Mouse (Mus musculus) left cerebral cortex, adult 2 months (tissue): Measurements from ENCODE around the gene Serp2. TPM values are rescaled to one million over a fixed set of nuclear protein-coding genes. Genes with fewer than 3 reads are reported as not detected.

Source experiments
- DNase-seq, 2 experiments: peaks; one replicate each; pipeline ENCODE4 v3.0.0; 2021 to 2022; ENCODE audit warnings: low spot score in 2 of 2, mixed read lengths in 1 of 2; ENCODE audit errors: extremely low spot score in 1 of 2
- H3K27ac ChIP-seq: fragments of 200-600 bp; 2 replicates; pipeline ENCODE4 v1.8.1; 2022
- H3K4me3 ChIP-seq: fragments of 200-600 bp; 2 replicates; pipeline ENCODE4 v1.8.1; 2022
- CTCF ChIP-seq: fragments of 200-600 bp; IDR thresholded peaks from 2 replicates; pipeline ENCODE4 v1.8.1; 2022; ENCODE audit warnings: antibody characterized with exemption, mild to moderate bottlenecking, moderate library complexity
- intact Hi-C: fragments of 180-260 bp; cut with DNase I; formaldehyde crosslinking; loops from one replicate; pipeline ENCODE4 v1.15.1; 2025
- total RNA-seq, 2 experiments: library from RNA; stranded (reverse); gene quantifications; 2 replicates each; pipeline ENCODE4 v1.2.3; 2021

The Serp2 gene
- total RNA-seq, 2 experiments from 2014 or later: 178 to 186 TPM

DNA sequence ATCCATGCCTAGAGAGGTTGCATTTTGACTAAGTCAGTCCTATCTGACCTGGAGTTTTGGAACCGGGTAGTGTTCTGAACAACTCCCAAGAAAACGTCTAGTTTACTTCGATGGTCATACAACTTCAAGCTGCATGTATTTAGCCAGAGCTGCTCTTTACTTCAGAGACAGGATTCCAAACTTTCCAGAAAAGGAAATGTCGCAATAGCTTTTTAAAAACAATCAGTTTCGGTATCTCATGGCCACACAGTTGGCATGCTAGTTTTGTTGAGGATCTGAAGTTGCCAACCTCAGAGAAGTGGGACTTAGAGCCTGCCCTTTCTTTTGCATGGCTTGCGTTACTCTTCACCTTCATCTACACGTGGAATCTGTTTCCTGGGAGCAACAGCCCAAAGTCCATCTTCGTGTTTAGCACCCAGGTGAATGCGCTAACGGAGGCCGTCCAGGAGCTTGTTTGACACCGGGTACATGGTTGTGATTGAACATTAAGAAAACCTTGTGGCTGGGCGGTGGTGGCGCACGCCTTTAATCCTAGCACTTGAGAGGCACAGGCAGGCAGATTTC lies 37.0 kb upstream of the Serp2 start:
- TF ChIP-seq CTCF: no peak
- DNase-seq: no peak
- Histone ChIP-seq H3K27ac (no peak overlapping the region), H3K4me3 (no peak overlapping the region)
- intact Hi-C loops: no loop called here

GRCm38 (mm10) chr14:76592721-76593120 lies 36.0 kb upstream of the Serp2 start:
- no peak for TF ChIP-seq CTCF

DNA sequence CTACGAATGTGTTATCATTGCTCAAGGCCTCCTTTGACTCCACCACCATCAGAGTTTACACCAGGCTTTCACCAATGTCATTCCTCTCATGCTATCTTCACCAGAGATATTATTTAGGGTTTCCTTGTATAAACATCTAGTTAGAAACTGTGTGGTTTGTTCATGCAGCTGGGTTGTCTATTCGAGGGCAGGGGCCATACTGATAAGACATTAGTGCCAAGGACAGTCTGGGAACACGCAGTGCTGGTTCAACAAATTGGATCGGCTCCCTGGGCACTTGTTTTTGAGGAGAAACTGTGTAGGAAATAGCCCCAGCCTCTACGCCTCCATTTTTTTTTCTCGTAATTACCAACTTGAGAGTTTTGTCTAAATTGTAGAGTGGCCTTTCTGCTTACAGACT lies 35.4 kb upstream of the Serp2 start:
- DNase-seq: no peak
- no peak overlapping the region for H3K27ac ChIP-seq
- no peak overlapping the region for H3K4me3 ChIP-seq
- intact Hi-C loops: no loop called here
- no peak for TF ChIP-seq CTCF

More at GRCm38 (mm10) chr14:76592721-76593120, 36.0 kb upstream of the Serp2 start:
- intact Hi-C loops: no loop called here
- Histone ChIP-seq H3K4me3 (no peak overlapping the region), H3K27ac (no peak overlapping the region)
- no peak for DNase-seq

DNA sequence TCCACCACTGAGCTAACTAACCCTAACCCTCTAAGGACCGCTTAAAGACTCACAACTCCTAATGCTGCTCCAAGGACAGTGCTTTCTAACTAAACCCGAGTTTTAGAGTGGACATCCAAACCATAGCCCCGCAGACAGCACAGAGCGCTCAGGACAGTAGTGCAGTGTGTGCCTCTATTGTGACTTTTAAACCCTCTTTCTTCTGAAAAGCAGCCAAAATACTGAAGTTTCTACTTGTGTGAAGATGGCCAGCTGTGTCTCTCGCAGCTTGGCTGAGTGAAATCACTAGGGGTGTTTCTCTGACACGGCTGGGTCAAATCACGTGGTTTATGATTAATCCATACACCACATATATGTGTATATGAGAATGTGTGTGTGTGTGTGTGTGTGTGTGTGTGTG lies 33.4 kb upstream of the Serp2 start:
- no peak overlapping the region for H3K27ac ChIP-seq
- TF ChIP-seq CTCF: no peak
- H3K4me3 ChIP-seq: no peak overlapping the region
- intact Hi-C loops: no loop called here
- DNase-seq: no peak

- Histone ChIP-seq H3K4me3 (no peak overlapping the region), H3K27ac (no peak overlapping the region)
- no peak for DNase-seq
- TF ChIP-seq CTCF: no peak
- intact Hi-C loops: no loop called here
These were observed 33.0 kb upstream of the Serp2 start for GRCm38 (mm10) chr14:76589671-76590070.

DNA sequence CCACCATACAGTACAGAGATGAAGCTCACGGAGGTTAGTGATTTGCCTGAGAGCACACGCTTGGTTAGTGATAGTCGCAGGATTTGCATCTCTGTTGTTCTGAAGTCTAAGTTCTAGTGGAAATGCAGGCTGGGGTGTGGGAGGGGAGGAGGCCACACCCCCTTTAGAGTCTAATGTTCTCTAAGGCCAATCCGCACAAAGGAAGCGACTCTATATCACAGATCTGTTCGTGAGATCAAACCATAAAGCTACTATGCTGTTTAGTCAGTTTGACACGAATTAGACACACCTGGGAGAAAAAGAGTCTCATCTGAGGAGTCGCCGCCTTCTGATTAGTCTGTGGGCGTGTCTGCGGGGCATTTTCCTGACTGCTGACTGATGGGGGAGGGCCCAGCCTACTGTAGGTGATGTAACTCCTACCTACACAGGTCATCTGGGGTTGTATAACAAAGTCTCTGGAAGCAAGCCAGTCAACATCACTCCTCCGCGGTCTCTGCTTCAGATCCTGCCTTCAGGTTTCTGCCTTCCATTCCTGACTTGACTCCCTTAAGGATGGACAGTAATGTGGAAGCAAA lies 29.2 kb upstream of the Serp2 start:
- Histone ChIP-seq H3K27ac (no peak overlapping the region), H3K4me3 (no peak overlapping the region)
- no peak for TF ChIP-seq CTCF
- intact Hi-C loops: no loop called here
- no peak for DNase-seq

DNA sequence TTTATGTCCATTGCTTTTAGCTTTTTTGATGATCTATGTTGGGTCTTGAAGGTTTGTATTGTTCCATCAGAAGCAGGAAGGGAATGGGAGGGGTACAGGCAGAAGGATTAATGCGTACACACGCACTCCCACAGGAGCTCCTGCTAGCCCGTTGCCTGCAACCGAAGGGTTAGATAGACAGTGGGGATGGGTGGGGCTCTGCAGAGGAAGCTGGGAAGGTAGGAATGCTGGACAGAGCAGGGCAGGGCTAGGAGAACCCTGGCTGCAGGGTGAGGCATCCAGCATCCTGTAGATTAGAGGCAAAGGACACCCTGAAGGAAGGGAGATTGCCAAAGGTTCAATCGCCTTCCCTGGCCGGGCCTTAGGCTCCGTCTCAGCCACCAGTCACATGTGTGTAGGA lies 27.3 kb upstream of the Serp2 start:
- intact Hi-C loops: no loop called here
- no peak for TF ChIP-seq CTCF

DNA sequence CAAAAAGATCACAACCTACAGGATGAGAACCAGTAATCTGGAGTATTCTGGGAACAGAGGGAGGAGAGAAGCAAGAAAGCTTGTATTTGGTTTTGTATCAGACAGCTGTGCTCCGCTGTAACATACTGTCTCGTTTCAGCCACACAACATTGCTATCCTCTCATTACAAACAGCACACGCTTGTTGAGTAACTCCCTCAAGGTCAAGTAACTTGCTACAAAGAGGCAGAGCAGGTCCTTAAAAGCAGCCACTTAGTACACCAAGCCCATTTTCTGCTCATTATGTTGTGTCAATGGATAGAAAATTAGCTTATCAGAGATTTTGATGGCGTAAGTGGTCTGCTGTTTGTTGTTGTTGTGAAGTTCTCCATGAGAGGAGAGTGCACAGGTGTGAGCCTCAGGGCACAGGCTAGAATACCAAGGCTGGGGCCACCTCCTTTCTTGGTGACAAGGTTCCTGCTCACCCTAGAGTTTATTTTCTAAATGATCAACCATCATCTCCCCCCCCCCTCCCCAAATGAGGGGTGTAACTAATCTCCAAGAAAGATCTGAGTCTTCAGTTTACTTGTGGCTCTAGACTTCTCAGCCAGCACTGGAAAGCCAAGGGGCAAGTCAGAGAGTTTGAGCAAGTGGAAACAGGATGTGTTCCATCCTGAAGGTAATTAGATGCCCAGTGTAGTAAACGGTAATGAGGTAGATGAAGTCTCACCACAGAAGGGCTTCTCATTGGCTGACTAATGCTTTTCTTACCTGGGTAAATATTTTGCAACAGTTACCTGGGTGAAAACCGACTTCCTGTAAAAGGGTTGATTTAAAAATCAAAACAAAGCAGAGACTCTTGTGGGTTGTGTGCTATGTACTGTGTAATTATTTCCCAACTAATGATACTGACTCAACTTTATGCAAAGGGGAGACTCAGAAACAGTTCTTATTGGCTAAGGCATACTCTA lies 25.6 kb upstream of the Serp2 start:
- no peak for DNase-seq
- H3K27ac ChIP-seq: no peak overlapping the region
- H3K4me3 ChIP-seq: no peak overlapping the region
- intact Hi-C loops: no loop called here
- no peak for TF ChIP-seq CTCF

More for the DNA sequence above, 27.3 kb upstream of the Serp2 start:
- no peak for DNase-seq
- Histone ChIP-seq H3K4me3 (no peak overlapping the region), H3K27ac (no peak overlapping the region)

DNA sequence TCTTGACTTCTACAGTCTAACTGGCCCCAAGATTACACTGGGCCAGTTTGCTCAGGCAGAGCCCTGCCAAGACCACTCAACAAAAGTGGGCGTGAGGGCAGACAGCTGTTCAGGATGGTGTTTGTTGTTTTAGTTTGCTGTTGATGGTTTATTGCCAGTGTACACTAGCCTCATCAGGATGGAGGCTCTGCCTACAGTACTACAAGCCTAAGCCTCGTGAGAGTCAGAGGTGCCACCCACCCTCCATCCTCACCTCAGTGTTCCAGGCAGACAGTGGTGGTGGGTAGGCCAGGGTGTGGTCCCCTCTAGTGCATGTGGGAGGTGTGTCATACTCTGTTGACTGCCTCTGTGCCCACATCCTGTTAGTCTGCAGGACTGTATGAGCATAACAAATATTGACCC lies 23.0 kb upstream of the Serp2 start:
- intact Hi-C loops: no loop called here
- TF ChIP-seq CTCF: no peak
- DNase-seq: no peak
- no peak overlapping the region for H3K4me3 ChIP-seq
- H3K27ac ChIP-seq: no peak overlapping the region

GRCm38 (mm10) chr14:76577840-76578239 lies 21.2 kb upstream of the Serp2 start:
- no peak for DNase-seq
- intact Hi-C loops: no loop called here
- no peak for TF ChIP-seq CTCF

DNA sequence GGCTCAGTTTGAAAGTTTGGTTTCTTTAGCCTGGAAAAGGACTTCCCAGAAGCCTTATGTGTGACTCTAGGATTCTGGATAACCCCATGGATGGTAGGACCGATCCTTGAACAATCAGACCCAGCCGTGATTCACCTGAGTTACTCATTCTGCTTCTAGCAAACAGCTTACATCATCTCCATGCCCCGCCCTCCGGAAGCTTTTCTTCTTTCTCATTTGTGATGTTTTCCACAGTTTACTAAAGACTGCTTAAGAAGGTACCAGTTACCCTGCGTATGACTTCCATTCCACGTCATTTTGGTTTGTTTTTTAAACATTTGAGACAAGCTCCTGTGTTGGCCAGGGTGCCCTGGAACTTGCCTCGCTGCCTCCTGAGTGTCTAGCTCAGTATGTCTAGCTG lies 13.6 kb upstream of the Serp2 start:
- Histone ChIP-seq H3K4me3 (no peak overlapping the region), H3K27ac (no peak overlapping the region)
- no peak for TF ChIP-seq CTCF
- intact Hi-C loops: no loop called here
- DNase-seq: no peak

More at GRCm38 (mm10) chr14:76577840-76578239, 21.2 kb upstream of the Serp2 start:
- no peak overlapping the region for H3K27ac ChIP-seq
- H3K4me3 ChIP-seq: no peak overlapping the region

GRCm38 (mm10) chr14:76569271-76569961 lies 12.7 kb upstream of the Serp2 start:
- intact Hi-C loops: no loop called here
- no peak for TF ChIP-seq CTCF
- Histone ChIP-seq H3K4me3 (no peak overlapping the region), H3K27ac (no peak overlapping the region)
- no peak for DNase-seq
